Mouse (Mus musculus) embryonic stem cell, embryonic (primary cell): ENCODE data around the gene Fcgr1.
"Not testable (repeated sequence)": the region's sequence is repeated elsewhere in the genome, so short reads cannot be mapped to it uniquely, and the experiment has no call there.

Experiments
- CTCF ChIA-PET, 4 experiments: fragments of 300-600 bp in 2 of 4; fragments of 350-600 bp in 2 of 4; sonication (Branson Sonifier 250); formaldehyde crosslinking; loops; one replicate each; lab custom pipeline; 2022; ENCODE audit warnings: inconsistent platforms in 2 of 4; lab: Charles Lee
- POLR2A ChIA-PET, 4 experiments: fragments of 300-600 bp in 2 of 4; fragments of 350-600 bp in 2 of 4; sonication (Branson Sonifier 250); formaldehyde crosslinking; loops; one replicate each; lab custom pipeline; 2022; ENCODE audit warnings: antibody characterized with exemption in 4 of 4, inconsistent platforms in 1 of 4; lab: Charles Lee

Gene Fcgr1

DNA sequence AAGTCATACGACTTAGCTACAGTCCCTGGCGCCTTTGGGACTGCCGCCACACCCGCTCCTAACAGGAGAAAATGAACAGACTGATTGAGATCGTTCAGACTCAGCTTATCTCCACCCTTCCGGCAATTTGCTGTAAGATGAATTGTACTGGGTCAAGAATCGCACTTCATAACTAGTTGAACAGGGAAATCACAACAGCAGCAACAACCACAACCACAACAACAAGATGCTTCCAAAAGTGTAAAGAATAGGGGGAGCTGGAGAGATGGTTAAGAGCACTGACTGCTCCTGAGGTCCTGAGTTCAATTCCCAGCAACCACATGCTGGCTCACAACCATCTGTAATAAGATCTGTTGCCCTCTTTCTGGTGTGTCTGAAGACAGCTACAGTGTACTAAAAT, 37.7 kb upstream of the Fcgr1 start:
- POLR2A ChIA-PET = interaction anchor here in 3 of 4 experiments (0.5 to 4.3 kb wide), 38 partner anchors 8 to 246 kb away, joined by 3 to 31 read pairs (median 4); partner anchors contain the start of genes Hist2h2bb (in 3 of the 3), Gm16253 (in 2 of the 3), Bola1 (in 1 of the 3) and Hist2h2ab (in 1 of the 3)
- CTCF ChIA-PET = interaction anchor here in 2 of 4 experiments (0.7 to 1.2 kb wide), 2 partner anchors 53 to 54 kb away, joined by 3 to 4 read pairs; no protein-coding TSS in a partner anchor

DNA sequence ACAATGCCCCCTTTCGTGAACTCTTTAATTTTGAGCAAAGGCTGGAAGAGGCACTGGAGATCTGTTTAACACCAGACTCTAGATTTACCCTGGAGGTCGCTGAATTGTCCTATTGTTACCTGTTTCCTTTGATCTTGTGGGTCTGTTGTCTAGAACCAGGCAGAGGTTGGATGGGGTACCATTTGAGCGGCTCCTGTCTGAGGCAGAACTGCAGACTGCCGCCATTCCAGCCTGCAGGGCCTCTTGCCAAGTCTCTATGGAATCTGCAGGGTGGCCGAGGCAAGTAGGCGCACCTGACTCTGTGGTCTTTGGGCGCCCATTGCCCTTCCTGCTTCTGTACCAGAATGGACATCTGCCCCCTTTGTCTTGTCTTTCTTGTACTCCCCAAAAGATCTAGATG, 36.8 kb upstream of the Fcgr1 start:
- CTCF ChIA-PET = interaction anchor here in 2 of 4 experiments (0.6 to 1.2 kb wide), 2 partner anchors 53 kb away, joined by 3 read pairs; no protein-coding TSS in a partner anchor
- POLR2A ChIA-PET = interaction anchor here in 3 of 4 experiments (0.6 to 4.3 kb wide), 25 partner anchors 10 to 246 kb away, joined by 3 to 31 read pairs (median 4); partner anchors contain the start of genes Hist2h2bb (in 2 of the 3), Bola1 (in 1 of the 3), Gm16253 (in 1 of the 3) and Hist2h2ab (in 1 of the 3)

DNA sequence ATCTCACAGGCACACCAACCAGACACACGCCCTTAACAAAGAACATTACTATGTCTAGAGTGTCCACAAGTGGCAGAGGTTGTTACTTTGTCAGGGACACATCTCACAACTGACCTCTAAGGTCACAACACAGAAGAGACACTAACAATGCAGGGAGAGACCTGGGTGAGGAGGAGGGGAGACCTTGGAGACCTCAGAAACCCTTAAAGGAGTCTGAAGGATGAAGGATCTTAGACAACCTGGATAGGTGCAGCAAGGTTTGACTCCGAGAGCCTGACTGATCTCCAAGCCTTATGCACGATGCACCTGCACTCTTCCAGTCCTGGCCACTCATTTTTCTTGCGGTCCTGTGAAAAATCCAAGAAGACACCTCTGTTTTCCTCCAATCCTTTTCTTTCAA, 36.4 kb upstream of the Fcgr1 start:
- ChIA-PET CTCF (no interaction called here), POLR2A (interaction anchor here in 3 of 4 experiments (1.7 to 4.1 kb wide), 13 partner anchors 8 to 247 kb away, joined by 3 to 33 read pairs (median 13); partner anchors contain the start of genes Bola1 (in 1 of the 3), Gm16253 (in 1 of the 3), Hist2h2ab (in 1 of the 3) and Hist2h2ac (in 1 of the 3))

DNA sequence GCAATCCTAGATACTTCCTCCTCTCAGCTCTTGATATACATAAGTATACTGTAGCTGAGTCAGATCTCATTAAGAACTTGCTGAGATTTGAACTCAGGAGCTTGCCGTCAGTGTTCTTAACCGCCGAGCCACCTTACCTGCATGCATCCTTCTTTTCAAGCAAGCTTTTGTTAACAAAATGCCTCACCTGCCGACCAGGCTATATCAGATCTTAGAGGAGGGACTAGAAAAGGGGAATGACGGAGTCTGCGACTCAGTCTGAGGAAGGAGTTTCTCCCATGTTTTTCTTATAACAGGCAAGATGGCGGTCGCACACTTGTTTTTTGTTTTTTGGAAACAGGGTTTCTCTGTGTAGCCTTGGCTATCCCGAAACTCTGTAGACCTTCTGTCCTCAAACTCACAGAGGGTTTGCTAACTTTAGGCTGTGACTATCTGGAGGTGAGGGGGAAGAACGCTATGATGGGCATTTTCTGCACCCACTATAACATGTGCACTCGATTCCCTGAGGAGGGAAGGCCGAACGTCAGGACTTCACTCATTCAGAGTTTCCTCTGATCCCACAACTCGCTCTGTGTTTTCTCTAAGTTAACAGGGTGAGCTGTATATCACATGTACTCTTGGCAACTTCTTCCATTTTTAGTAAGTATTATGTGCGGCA, 35.1 kb upstream of the Fcgr1 start:
- POLR2A ChIA-PET = interaction anchor here (0.5 to 2.3 kb wide), 109 partner anchors 9 to 1510 kb away, joined by 3 to 33 read pairs (median 5); partner anchors contain the start of genes Hist2h2bb (in 4 of the 4), Bola1 (in 2 of the 4), Gm16253 (in 2 of the 4) and Hist2h2ab (in 2 of the 4)
- CTCF ChIA-PET = interaction anchor here (0.6 to 1.7 kb wide), 9 partner anchors 41 to 363 kb away, joined by 3 to 10 read pairs (median 4); no protein-coding TSS in a partner anchor

DNA sequence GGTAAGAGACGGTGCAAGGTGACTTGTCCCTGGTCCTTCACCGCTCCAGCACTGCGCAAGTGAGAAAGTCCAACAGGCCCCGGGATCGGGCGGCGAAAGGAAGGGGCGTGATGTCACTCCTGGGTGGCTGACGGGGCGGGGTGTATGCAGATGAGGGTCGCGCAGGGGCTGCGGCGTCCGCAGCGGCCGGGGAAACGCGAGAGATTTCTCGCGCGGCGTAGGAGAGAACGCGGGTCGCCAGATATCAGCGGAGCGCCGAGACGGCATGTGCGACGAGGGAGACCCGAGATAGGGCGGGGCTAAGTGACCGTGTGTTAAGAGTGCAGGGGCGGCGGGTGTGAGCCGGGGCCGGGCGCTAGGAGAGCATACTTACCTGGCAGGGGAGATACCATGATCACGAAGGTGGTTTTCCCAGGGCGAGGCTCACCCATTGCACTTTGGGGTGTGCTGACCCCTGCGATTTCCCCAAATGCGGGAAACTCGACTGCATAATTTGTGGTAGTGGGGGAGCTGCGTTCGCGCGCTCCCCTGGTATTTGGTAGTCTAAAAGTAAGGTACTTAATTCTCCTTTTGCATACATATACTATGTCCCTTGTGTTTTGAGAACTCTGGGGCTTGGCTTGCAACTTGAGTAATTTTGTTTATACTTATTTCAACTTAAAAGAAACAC, 34.4 kb upstream of the Fcgr1 start:
- CTCF ChIA-PET = interaction anchor here (0.6 to 1.7 kb wide), 8 partner anchors 41 to 362 kb away, joined by 3 to 10 read pairs (median 4); no protein-coding TSS in a partner anchor
- POLR2A ChIA-PET = interaction anchor here (0.5 to 2.3 kb wide), 108 partner anchors 9 to 1509 kb away, joined by 3 to 33 read pairs (median 5); partner anchors contain the start of genes Hist2h2bb (in 4 of the 4), Bola1 (in 2 of the 4), Gm16253 (in 2 of the 4) and Hist2h2ab (in 2 of the 4)

DNA sequence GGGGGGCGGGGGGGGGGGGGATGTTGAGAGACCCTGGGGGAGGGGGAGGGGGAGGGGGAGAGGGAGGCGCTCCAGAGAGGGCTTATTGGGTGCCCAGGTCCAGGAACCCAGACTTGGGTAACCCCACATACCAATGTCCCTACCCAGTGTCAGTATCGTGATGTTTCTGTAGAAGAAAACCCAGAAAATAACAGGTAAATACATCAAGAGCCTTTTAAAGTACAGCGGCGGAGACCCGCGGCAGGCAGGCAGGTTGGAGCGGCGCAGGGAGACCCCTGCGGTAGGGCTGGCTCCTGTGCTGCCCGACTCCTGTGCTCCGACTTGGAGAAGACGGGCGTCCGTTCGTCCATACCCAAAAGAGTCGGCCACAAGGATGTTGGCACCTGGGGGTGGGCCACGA, 33.9 kb upstream of the Fcgr1 start:
- POLR2A ChIA-PET = interaction anchor here in 3 of 4 experiments (1.3 to 7.6 kb wide), 10 partner anchors 9 to 113 kb away, joined by 3 to 59 read pairs (median 6); partner anchors contain the start of gene Hist2h2bb (in 1 of the 3)
- CTCF ChIA-PET = interaction anchor here in 1 of 4 experiments (2.0 kb wide), 1 partner anchor 262 kb away, joined by 5 read pairs; no protein-coding TSS in a partner anchor

DNA sequence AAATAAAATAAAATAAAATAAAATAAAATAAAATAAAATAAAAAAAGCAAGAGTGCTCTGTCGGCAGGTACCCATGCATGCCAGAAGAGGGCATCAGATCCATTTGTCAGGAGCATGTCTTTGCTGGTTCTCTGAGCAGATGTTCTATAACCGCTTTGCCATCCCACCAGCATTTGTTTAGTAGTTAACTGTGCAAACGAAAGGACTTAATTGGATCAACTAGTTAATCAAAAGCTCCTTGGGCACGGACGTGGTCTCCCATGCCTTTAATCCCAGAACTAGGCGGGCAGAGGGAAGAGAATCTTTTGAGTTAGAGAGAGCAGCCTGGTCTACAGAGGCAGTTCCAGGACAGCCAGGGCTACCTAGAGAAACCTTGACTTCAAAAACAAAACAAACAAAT, 33.4 kb upstream of the Fcgr1 start:
- CTCF ChIA-PET = interaction anchor here in 3 of 4 experiments (0.9 to 3.4 kb wide), 6 partner anchors 39 to 336 kb away, joined by 3 to 20 read pairs (median 4); no protein-coding TSS in a partner anchor
- POLR2A ChIA-PET = interaction anchor here (0.6 to 7.6 kb wide), 29 partner anchors 9 to 261 kb away, joined by 3 to 59 read pairs (median 4); partner anchors contain the start of genes Hist2h2bb (in 2 of the 4) and Hist2h4 (in 1 of the 4)

DNA sequence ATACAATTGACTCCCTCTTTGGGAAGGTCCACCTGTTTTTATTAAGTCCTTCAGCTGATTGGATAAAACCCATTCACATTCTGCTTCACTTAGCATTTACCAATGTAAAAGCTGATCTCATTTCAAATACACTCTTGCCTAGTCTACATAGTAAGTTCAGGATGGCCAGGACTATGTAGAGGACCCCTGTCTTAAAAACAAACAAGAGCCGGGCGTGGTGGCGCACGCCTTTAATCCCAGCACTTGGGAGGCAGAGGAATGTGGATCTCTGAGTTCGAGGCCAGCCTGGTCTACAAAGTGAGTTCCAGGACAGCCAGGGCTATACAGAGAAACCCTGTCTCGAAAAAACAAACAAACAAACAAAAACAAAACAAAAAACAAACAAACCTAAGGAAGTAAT, 30.0 kb upstream of the Fcgr1 start:
- ChIA-PET CTCF (interaction anchor here in 1 of 4 experiments (3.4 kb wide), 1 partner anchor 45 kb away, joined by 20 read pairs; no protein-coding TSS in a partner anchor), POLR2A (interaction anchor here in 3 of 4 experiments (0.8 to 7.6 kb wide), 10 partner anchors 7 to 109 kb away, joined by 3 to 59 read pairs (median 4); partner anchors contain the start of gene Hist2h2bb (in 1 of the 3))

DNA sequence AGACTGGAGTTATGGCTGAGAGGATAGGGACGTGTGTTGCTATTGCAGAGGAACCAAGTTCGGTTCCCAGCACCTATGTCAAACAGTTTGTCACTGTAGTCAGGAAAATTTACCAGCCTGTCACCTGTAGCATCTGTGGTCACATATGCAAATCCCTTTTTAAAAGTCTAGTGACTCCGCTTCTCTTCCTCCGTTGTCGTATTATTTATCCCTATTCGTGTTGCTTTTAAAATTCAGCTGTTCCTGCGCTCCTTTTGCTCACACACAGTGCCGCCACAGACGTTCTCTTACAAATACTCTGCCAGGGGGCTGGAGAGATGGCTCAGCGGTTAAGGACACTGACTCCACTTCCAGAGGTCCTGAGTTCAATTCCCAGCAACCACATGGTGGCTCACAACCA, 28.8 kb upstream of the Fcgr1 start:
- POLR2A ChIA-PET = interaction anchor here (0.6 to 7.6 kb wide), 21 partner anchors 9 to 254 kb away, joined by 3 to 59 read pairs (median 3); partner anchors contain the start of genes Gm16253 (in 1 of the 4) and Hist2h2bb (in 1 of the 4)
- CTCF ChIA-PET = interaction anchor here (0.6 to 2.0 kb wide), 6 partner anchors 35 to 1530 kb away, joined by 3 to 7 read pairs (median 4); no protein-coding TSS in a partner anchor

DNA sequence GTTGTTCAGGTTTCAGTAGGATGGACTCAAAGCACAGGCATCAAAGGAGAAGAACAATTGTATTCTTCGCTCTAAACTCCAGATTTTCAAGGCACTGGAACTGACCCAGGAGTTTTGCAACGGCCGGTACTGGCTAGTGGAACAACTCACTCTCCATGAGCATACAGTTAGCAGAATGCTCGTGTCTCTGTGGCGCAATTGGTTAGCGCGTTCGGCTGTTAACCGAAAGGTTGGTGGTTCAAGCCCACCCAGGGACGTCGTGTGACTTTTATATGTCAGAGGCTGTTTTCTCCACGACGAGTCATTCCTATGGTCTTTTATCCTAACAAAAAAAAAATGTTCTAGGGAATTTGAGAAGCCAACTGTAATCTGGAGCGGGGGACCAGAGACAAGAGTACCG, 28.1 kb upstream of the Fcgr1 start:
- CTCF ChIA-PET = interaction anchor here (0.6 to 2.0 kb wide), 4 partner anchors 11 to 102 kb away, joined by 3 to 7 read pairs (median 4); no protein-coding TSS in a partner anchor
- POLR2A ChIA-PET = interaction anchor here in 3 of 4 experiments (0.6 to 7.6 kb wide), 16 partner anchors 11 to 638 kb away, joined by 3 to 59 read pairs (median 4); partner anchors contain the start of genes Hist2h2bb (in 1 of the 3) and Hist2h4 (in 1 of the 3)

DNA sequence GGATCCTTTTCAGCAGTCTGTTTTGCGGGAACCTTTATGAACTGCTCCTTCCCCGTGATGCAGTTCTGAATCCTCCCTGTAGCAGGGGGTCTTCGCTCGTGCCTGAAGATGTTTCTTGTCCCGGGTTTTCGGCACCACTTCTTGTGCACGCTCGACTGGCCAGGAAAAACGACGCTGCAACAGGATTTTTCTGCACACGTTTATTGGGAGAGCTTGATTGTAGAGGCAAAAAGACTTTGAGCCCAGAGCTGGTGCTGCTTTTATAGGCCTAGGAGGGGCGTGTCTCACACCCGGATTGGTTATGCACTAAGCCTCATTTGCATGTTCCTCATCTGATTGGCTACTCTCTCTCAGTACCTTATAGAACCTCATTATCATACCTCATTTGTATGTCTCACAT, 26.2 kb upstream of the Fcgr1 start:
- CTCF ChIA-PET = not testable (repeated sequence)
- POLR2A ChIA-PET = interaction anchor here in 2 of 4 experiments (0.8 to 7.6 kb wide), 4 partner anchors 11 to 51 kb away, joined by 3 to 59 read pairs (median 6); partner anchors contain the start of gene Hist2h2bb (in 1 of the 2)

DNA sequence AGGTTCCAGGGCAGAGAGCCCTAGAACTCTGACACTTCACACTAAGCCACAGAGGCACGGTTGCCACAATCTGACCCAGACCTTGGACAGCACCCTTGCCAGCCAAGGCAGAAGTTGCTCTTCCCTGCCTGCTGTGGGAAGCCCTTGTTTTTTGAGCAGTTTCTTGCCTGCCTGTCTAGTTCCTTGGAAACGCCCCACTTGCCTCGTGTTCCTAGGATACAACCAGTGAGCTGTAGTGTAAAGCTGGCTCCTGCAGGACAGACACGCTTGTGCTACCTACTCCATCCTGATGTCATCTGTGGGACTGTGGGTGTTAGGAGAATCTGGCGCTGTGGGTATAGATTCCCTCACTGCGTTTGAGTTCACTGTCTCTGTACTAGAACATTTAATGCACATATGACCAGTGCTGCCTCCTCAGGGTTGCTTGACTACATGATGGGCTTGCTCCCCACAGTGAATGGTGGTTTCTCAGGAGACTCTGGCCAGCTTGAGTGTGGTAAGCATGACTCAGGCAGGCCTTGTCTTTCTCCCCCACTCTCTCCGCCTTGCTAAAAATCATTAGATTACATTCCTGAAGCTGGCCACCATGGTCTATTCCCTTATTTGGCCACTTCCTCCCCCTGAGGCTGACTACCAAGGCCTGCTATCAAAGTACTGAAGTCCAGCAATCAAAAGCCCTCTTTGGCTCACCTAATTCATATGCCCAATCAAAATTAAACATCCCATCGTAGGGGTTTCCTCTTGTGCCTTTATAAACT, 18.8 kb upstream of the Fcgr1 start:
- CTCF ChIA-PET = no interaction called here
- POLR2A ChIA-PET = interaction anchor here in 3 of 4 experiments (0.6 to 2.2 kb wide), 7 partner anchors 12 to 233 kb away, joined by 3 to 7 read pairs (median 3); no protein-coding TSS in a partner anchor

DNA sequence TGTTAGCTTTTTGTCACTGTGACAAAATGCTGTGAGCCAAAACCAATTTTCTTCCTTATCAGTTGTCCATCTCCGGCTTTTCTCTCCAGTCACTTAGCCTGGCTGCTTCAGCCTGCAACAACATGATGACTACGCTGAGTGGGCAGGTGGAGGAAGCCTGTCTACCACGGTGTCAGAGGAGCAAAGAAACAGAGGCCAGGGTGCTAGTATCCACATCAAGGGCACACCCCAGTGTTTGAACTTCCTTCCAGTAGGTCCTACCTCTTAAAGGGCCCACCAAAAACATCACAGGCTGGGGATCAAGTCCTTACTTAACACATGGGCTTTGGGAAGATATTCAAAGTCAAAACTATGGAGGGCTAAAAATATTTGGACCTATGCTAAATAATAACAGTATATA, 15.7 kb upstream of the Fcgr1 start:
- CTCF ChIA-PET = no interaction called here
- POLR2A ChIA-PET = interaction anchor here in 1 of 4 experiments (1.2 to 1.3 kb wide), 2 partner anchors 17 to 40 kb away, joined by 4 read pairs; partner anchors contain the start of gene Hist2h2bb

DNA sequence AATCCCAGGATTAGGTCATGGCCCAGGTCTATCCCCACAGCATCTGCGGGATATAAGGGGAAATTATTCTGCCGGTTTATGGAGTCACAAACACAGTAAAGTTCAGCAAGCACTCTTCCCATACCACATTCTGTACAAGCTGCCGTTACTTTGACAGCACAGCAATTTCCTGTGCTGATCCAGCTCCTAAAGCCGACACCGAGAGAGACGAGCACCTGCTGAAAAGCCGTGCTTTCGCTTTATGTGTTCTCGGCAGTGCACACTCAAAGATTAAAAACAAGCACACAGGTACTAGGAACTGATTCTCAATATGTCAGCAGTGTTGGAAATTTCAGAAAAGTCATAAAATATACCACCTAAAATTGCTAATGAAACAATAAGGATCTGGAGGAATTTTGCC, 12.7 kb upstream of the Fcgr1 start:
- ChIA-PET POLR2A (interaction anchor here in 2 of 4 experiments (0.6 to 4.4 kb wide), 2 partner anchors 10 to 29 kb away, joined by 3 to 18 read pairs; no protein-coding TSS in a partner anchor), CTCF (interaction anchor here in 1 of 4 experiments (0.5 to 0.6 kb wide), 2 partner anchors 138 to 333 kb away, joined by 3 to 8 read pairs; no protein-coding TSS in a partner anchor)

DNA sequence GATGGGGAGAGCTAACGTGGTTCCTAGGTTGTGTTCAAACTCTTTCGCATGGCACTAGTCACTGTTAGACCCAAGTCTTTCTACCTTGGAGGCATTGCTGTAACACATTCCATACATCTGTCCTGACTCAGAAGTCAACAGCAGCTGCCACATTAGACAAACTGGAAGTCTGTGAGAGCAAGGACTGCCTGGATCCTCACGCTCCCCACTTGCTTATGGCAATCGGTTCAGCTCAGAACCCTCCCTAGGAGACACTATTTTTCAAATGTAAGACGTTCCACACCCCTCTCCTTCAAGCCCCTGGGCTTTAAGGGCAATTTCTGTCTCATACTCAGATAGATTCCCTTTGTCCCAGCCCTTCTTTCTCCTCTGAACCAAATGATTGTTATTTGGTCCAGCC, 8.3 kb upstream of the Fcgr1 start:
- ChIA-PET POLR2A (interaction anchor here in 3 of 4 experiments (0.5 to 2.7 kb wide), 7 partner anchors 9 to 139 kb away, joined by 3 to 16 read pairs (median 3); partner anchors contain the start of genes Hist2h2bb (in 1 of the 3) and Hist2h3b (in 1 of the 3)), CTCF (interaction anchor here in 3 of 4 experiments (0.6 to 2.2 kb wide), 3 partner anchors 15 to 24 kb away, joined by 3 to 8 read pairs (median 3); no protein-coding TSS in a partner anchor)
